Mouse (Mus musculus): ENCODE results near the gene Zfp62. TPM values are rescaled to one million over a fixed set of nuclear protein-coding genes. Genes with fewer than 3 reads are reported as not detected.

Zfp62 gene
- polyA plus RNA-seq, 1 experiment from 2014 or later = 28.7 TPM

GRCm38 (mm10) chr11:49245176-49245575, 42.1 kb downstream of the Zfp62 start:
- WGBS = 17% methylated on average over 7 of the region's 7 CpGs
- H3K4me1 ChIP-seq (replicated peaks) = peaks cover 52% of the 10 kb centered on the region

GRCm38 (mm10) chr11:49245634-49246415, 42.7 kb downstream of the Zfp62 start:
- Histone ChIP-seq H3K4me1 (replicated peaks) (peaks cover 59% of the 10 kb centered on the region), H3K4me3 (peak overlapping the region; percentile 67), H3K27ac (no peak overlapping the region), H3K36me3 (no peaks in the 10 kb centered on the region), H3K27me3 (ENCODE audit: insufficient read depth, poor library complexity, severe bottlenecking) (no peaks in the 10 kb centered on the region), H3K9me3 (no peaks in the 10 kb centered on the region)
- 41% methylated on average over 12 of the region's 12 CpGs for WGBS
- no peak for DNase-seq (ENCODE audit: low spot score)

More at GRCm38 (mm10) chr11:49245176-49245575, 42.1 kb downstream of the Zfp62 start:
- DNase-seq (ENCODE audit: low spot score) = no peak
- peak overlapping the region; percentile 89 for H3K27ac ChIP-seq
- H3K9me3 ChIP-seq = no peaks in the 10 kb centered on the region
- peak overlapping the region; percentile 67 for H3K4me3 ChIP-seq
- H3K36me3 ChIP-seq = no peaks in the 10 kb centered on the region
- no peaks in the 10 kb centered on the region for H3K27me3 ChIP-seq (ENCODE audit: insufficient read depth, poor library complexity, severe bottlenecking)

- Histone ChIP-seq H3K4me3 (no peak overlapping the region), H3K9me3 (no peaks in the 10 kb centered on the region), H3K4me1 (replicated peaks) (peaks cover 66% of the 10 kb centered on the region), H3K27me3 (ENCODE audit: insufficient read depth, poor library complexity, severe bottlenecking) (no peaks in the 10 kb centered on the region), H3K27ac (no peak overlapping the region), H3K36me3 (no peaks in the 10 kb centered on the region)
- DNase-seq (ENCODE audit: low spot score) = no peak
- 89% methylated on average over 4 of the region's 4 CpGs for WGBS
These were observed 43.4 kb downstream of the Zfp62 start for GRCm38 (mm10) chr11:49246523-49246922.

GRCm38 (mm10) chr11:49247255-49247654, 44.2 kb downstream of the Zfp62 start:
- Histone ChIP-seq H3K27me3 (ENCODE audit: insufficient read depth, poor library complexity, severe bottlenecking) (no peaks in the 10 kb centered on the region), H3K27ac (no peak overlapping the region), H3K4me1 (replicated peaks) (peaks cover 73% of the 10 kb centered on the region), H3K36me3 (peaks cover 5% of the 10 kb centered on the region; the same call in 1 of the 2 replicates), H3K4me3 (no peak overlapping the region), H3K9me3 (no peaks in the 10 kb centered on the region)
- DNase-seq (ENCODE audit: low spot score) = no peak
- 67% methylated on average over 2 of the region's 2 CpGs for WGBS

GRCm38 (mm10) chr11:49248226-49248973, 45.3 kb downstream of the Zfp62 start:
- no peak overlapping the region for H3K4me3 ChIP-seq
- peaks cover 13% of the 10 kb centered on the region for H3K36me3 ChIP-seq
- no peaks in the 10 kb centered on the region for H3K27me3 ChIP-seq (ENCODE audit: insufficient read depth, poor library complexity, severe bottlenecking)
- no peak for DNase-seq (ENCODE audit: low spot score)
- 61% methylated on average over 6 of the region's 6 CpGs for WGBS
- H3K9me3 ChIP-seq = no peaks in the 10 kb centered on the region
- H3K4me1 ChIP-seq (replicated peaks) = peaks cover 67% of the 10 kb centered on the region
- H3K27ac ChIP-seq = no peak overlapping the region

- H3K27ac ChIP-seq = no peak overlapping the region
- H3K9me3 ChIP-seq = no peaks in the 10 kb centered on the region
- H3K4me3 ChIP-seq = no peak overlapping the region
- H3K4me1 ChIP-seq (replicated peaks) = peaks cover 66% of the 10 kb centered on the region
- 59% methylated on average over 6 of the region's 6 CpGs for WGBS
- DNase-seq (ENCODE audit: low spot score) = no peak
- H3K36me3 ChIP-seq = peaks cover 20% of the 10 kb centered on the region
- no peaks in the 10 kb centered on the region for H3K27me3 ChIP-seq (ENCODE audit: insufficient read depth, poor library complexity, severe bottlenecking)
These were observed 46.0 kb downstream of the Zfp62 start for GRCm38 (mm10) chr11:49248974-49249700.

- WGBS = 38% methylated on average over 10 of the region's 10 CpGs
- Histone ChIP-seq H3K4me3 (peak overlapping the region; percentile 83), H3K27me3 (ENCODE audit: insufficient read depth, poor library complexity, severe bottlenecking) (no peaks in the 10 kb centered on the region), H3K27ac (peak overlapping the region; percentile 96), H3K9me3 (no peaks in the 10 kb centered on the region), H3K36me3 (peaks cover 28% of the 10 kb centered on the region), H3K4me1 (replicated peaks) (peaks cover 58% of the 10 kb centered on the region)
- DNase-seq (ENCODE audit: low spot score) = no peak
These were observed 46.8 kb downstream of the Zfp62 start for GRCm38 (mm10) chr11:49249811-49250421.

- Histone ChIP-seq H3K27ac (peak overlapping the region; percentile 96), H3K4me1 (replicated peaks) (peaks cover 50% of the 10 kb centered on the region), H3K27me3 (ENCODE audit: insufficient read depth, poor library complexity, severe bottlenecking) (no peaks in the 10 kb centered on the region), H3K9me3 (no peaks in the 10 kb centered on the region), H3K36me3 (peaks cover 32% of the 10 kb centered on the region), H3K4me3 (peak overlapping the region; percentile 83)
- DNase-seq (ENCODE audit: low spot score) = peak; percentile 86
- 3% methylated on average over 45 of the region's 45 CpGs for WGBS
These were observed 47.6 kb downstream of the Zfp62 start for GRCm38 (mm10) chr11:49250422-49251379.

GRCm38 (mm10) chr11:49251380-49251761, 48.3 kb downstream of the Zfp62 start:
- 82% methylated on average over 7 of the region's 7 CpGs for WGBS
- H3K27ac ChIP-seq = no peak overlapping the region
- no peak for DNase-seq (ENCODE audit: low spot score)
- peaks cover 35% of the 10 kb centered on the region for H3K36me3 ChIP-seq
- peak overlapping the region; percentile 83 for H3K4me3 ChIP-seq
- H3K4me1 ChIP-seq (replicated peaks) = peaks cover 47% of the 10 kb centered on the region
- no peaks in the 10 kb centered on the region for H3K27me3 ChIP-seq (ENCODE audit: insufficient read depth, poor library complexity, severe bottlenecking)
- no peaks in the 10 kb centered on the region for H3K9me3 ChIP-seq

- H3K27me3 ChIP-seq (ENCODE audit: insufficient read depth, poor library complexity, severe bottlenecking) = no peaks in the 10 kb centered on the region
- 92% methylated on average over 5 of the region's 5 CpGs for WGBS
- peaks cover 42% of the 10 kb centered on the region for H3K4me1 ChIP-seq (replicated peaks)
- no peak overlapping the region for H3K27ac ChIP-seq
- H3K4me3 ChIP-seq = no peak overlapping the region
- H3K36me3 ChIP-seq = peaks cover 41% of the 10 kb centered on the region
- H3K9me3 ChIP-seq = no peaks in the 10 kb centered on the region
- no peak for DNase-seq (ENCODE audit: low spot score)
These were observed 49.0 kb downstream of the Zfp62 start for GRCm38 (mm10) chr11:49252048-49252447.

GRCm38 (mm10) chr11:49253035-49253434, 49.9 kb downstream of the Zfp62 start:
- WGBS = 95% methylated on average over 6 of the region's 6 CpGs

More at GRCm38 (mm10) chr11:49253035-49253434, 49.9 kb downstream of the Zfp62 start:
- Histone ChIP-seq H3K27ac (no peak overlapping the region), H3K4me1 (replicated peaks) (peaks cover 36% of the 10 kb centered on the region), H3K9me3 (no peaks in the 10 kb centered on the region), H3K4me3 (no peak overlapping the region), H3K36me3 (peaks cover 46% of the 10 kb centered on the region), H3K27me3 (ENCODE audit: insufficient read depth, poor library complexity, severe bottlenecking) (no peaks in the 10 kb centered on the region)
- DNase-seq (ENCODE audit: low spot score) = no peak

Measured in hindbrain, embryonic 10.5 days (tissue).